Mouse (Mus musculus) cerebellum, postnatal 4 days (tissue): ENCODE results near the gene Prss45.
A peak's percentile ranks its signal among the peaks of the same experiment; 100 is the strongest.

Source experiments
- DNase-seq, 2 experiments: peaks; one replicate each; pipeline ENCODE4 v3.0.0; 2022; ENCODE audit warnings: low spot score in 2 of 2, mixed read lengths in 1 of 2

Gene Prss45

GRCm38 (mm10) chr9:110857781-110858472 lies 23.5 kb downstream of the Prss45 start, which contains the start of gene Prss50:
Prss50 (plus strand) TSS chr9:110857967.
- DNase-seq = no peak

DNA sequence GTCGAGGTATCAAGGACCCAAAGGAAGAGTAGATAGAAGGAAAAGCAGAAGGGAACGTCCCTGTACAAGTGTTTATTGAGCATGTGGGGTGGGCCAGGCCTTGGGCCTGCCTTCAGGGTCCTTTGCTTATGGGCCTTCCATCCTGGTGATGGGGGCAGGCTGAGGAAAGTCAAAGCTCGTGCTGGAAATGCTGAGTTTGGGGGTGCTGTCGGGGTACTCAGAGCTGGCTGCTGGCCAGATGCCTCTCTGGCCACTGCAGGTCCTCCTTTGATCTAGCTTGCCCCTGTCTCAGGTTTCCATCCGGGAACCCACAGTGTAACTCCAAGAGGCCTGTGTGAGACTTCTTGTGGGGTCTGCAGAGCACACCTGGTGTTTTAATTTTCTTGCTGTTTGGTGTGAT lies 24.1 kb downstream of the Prss45 start:
- DNase-seq = no peak

GRCm38 (mm10) chr9:110858967-110859596 lies 24.7 kb downstream of the Prss45 start:
- DNase-seq = no peak

GRCm38 (mm10) chr9:110871030-110871429 lies 36.6 kb downstream of the Prss45 start:
- peak in 1 of 2 experiments; percentile 66 for DNase-seq

DNA sequence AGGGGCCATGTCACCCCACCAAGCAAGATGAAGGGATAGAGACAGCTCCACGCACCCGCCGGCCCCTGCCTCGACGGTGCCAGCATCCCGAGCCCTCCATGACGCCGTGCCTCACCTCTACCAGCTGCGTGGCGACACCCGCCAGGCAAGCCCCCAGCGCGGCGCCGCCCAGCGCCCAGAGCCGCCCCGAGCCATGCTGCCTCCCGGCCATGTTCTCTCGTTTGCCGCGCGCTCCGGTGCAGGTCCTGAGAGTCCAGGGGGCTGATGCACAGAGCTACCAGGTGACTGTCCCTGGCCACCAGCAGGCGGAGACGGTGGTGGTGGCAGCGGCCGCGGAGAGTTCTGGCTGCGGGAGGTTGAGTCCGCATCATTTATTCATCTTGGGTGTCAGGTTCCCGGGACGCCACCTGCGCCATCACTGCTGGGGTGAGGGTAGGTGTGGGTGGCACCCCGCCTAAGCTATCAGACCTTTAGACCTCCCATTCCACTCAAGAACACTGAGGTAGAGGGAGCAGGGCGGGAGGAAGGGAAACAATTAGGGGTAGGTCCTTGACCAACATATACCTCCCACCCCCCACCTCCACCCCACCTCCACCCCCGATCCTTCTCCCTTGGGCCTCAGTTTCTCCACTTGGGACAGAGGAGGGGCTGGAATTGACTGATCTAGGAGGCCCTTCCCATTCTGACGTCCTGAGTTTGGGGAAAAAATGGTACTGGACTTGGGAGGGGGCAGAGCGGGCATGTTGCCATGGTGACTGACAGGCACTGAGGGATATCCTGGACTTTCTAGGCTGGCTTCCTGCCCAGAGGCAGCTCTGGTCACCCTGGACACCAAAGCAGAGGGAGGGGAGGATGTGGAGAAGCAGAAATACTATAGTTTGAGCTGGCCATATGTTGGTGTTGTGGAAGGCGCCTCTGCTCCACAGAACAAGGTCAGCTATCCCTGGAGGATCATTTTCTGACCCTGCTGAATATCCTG lies 39.6 kb downstream of the Prss45 start:
- DNase-seq = peak; percentile 67 to 79

DNA sequence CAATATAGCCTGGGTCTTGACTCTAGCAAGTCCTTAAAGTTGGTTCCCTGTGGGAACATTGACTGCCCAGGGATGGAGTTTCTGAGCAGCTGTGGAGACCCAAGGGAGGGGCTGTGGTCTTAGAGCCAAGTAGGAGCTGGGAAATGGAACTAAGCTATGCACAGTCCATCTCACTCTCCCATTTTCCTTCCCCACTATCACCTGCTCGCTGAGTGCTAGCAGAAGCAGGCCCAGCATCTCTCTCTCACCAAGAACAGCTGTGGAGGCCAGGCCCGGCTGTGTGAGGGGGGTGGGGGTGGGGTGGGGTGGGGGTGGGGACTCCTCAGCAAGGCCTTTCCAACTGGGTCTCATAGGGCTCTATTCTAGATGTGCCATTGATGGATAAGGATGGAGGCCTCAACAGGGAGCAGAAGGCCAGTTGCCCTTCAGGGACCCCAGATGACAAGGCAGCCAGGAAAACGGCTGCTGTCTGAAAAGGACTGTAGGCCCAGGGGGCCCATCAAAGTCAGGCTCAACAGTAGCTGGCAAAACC lies 40.3 kb downstream of the Prss45 start:
- DNase-seq = no peak

DNA sequence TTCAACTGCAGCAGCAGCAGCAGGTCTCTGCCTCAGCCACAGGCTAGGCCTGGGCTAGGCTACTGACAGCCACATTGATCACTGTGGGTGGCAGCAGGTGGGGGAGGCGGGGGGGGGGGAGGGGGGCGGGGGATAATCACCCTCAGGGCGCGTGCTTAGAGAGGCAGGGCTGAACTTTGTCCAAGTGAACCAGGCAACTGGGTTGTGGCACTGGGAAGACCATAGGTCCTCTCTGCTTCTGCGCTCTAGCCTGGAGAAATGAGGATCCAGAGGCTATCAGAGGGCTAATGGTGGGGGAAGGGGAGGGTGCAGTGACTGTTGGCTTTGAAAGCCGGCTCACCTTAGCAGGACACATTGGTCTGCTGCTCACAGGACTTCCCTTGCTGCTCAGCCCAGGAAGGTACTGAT lies 40.9 kb downstream of the Prss45 start:
- no peak for DNase-seq

- DNase-seq = no peak
Measured at GRCm38 (mm10) chr9:110877353-110877752, 43.0 kb downstream of the Prss45 start.

DNA sequence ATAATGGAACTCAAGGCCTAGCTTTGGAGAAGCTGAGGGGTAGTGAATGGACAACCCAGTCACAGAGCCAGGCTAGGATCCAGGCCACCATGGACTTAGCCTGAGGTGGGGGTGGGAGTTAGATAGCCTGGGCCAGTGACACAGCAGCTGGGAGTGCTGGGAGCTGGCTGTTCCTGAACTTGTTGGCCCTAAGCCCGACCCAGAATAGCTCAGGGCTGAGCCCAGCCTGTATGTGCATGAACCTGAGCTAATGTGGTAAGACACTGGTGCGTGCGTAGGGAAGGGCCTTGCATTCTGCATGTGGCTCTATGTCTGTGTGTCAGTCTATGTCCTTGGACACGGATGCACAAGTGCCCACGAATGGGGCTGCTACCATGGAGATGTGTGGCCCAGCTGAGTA lies 43.5 kb downstream of the Prss45 start:
- DNase-seq = peak in 1 of 2 experiments; percentile 74

GRCm38 (mm10) chr9:110879191-110879920 lies 45.0 kb downstream of the Prss45 start, which contains the start of gene Als2cl:
Als2cl (plus strand) TSS chr9:110879870.
- DNase-seq = peak in 1 of 2 experiments; percentile 50

- DNase-seq = no peak
Measured at GRCm38 (mm10) chr9:110879998-110880561, 45.7 kb downstream of the Prss45 start, which contains the start of gene Tmie. Tmie (minus strand) TSS chr9:110880113.

DNA sequence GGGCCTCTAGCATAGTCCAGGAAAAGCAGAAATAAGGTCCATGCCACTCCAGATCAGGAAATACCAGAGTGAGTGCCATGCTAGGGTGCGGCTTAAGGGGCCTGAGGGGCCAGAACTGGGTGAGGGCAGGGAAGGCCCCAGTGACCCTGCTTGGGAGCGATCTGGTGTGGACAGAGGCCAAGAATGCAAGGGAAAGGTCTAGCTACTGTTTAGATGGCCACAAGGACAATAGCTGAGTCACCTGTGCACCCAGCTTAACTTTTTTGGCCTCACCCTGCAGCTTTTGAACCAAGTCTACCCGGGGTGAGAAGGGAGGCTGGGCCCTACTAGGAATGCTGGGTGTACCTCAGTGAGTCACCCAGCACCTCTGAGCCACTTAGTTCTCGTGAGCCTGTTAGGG lies 46.4 kb downstream of the Prss45 start:
- no peak for DNase-seq

DNA sequence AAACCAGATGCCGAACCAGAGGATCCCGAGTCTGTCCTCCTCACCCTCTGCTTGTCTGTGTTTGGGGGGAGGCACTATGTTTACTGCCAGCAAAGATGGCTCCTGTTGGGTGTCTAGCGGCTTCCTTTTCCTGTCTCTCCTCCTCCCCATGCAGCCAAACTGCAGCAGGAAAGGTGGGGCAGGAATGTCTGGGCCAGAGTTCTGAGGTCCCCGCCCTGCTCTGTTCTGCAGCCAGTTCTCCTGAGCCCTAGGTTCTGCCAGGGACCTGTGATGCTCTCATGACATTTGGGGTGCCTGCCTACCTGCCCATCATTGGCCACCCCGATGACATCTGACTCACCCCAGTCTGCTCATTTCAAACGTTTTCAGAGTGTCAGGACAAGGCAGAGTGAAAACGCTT lies 47.6 kb downstream of the Prss45 start:
- no peak for DNase-seq

GRCm38 (mm10) chr9:110887388-110888303 lies 53.3 kb downstream of the Prss45 start:
- no peak for DNase-seq

GRCm38 (mm10) chr9:110888935-110889334 lies 54.5 kb downstream of the Prss45 start:
- peak in 1 of 2 experiments; percentile 16 for DNase-seq

GRCm38 (mm10) chr9:110890026-110890783 lies 55.8 kb downstream of the Prss45 start:
- peak in 1 of 2 experiments; percentile 18 for DNase-seq
